Mouse (Mus musculus): Measurements from ENCODE around the gene Tob2. TPM values are rescaled to one million over a fixed set of nuclear protein-coding genes. Genes with fewer than 3 reads are reported as not detected.
A peak's percentile ranks its signal among the peaks of the same experiment; 100 is the strongest.

The Tob2 gene
- total and polyA plus RNA-seq, 2 experiments from 2014 or later = 18.2 to 19.2 TPM

- Histone ChIP-seq H3K27ac (ENCODE audit: low read depth) (no peak overlapping the region), H3K36me3 (replicated peaks; ENCODE audit: control insufficient read depth, insufficient read depth, low read length) (peaks cover 48% of the 10 kb centered on the region), H3K9me3 (replicated peaks; ENCODE audit: control insufficient read depth, low read length) (no peaks in the 10 kb centered on the region), H3K4me2 (ENCODE audit: low read depth, low read length) (no peak overlapping the region), H3K4me1 (ENCODE audit: control insufficient read depth, insufficient read depth) (peaks cover 15% of the 10 kb centered on the region; the same call in 1 of the 2 replicates), H3K9ac (replicated peaks; ENCODE audit: low read depth, low read length) (0 out of 2 replicates have a peak overlapping the region, but pooled peaks have one; percentile 9), H3K27me3 (ENCODE audit: control insufficient read depth, insufficient read depth, low read length) (no peaks in the 10 kb centered on the region), H3K4me3 (ENCODE audit: low read depth, low read length) (no peak overlapping the region)
- DNase-seq (ENCODE audit: low spot score) = no peak
- TF ChIP-seq EP300 (IDR thresholded peaks at IDR 0.05; ENCODE audit: low read depth) = no peak
- TF ChIP-seq CTCF (IDR thresholded peaks at IDR 0.05; ENCODE audit: low read depth) = no peak
- 74% methylated on average over 9 of the region's 9 CpGs for WGBS
- ATAC-seq (ENCODE audit: insufficient read depth, low read depth) = no peak
Observed at GRCm38 (mm10) chr15:81852411-81853000, 6.1 kb downstream of the Tob2 start.

- H3K4me1 ChIP-seq (ENCODE audit: control insufficient read depth, insufficient read depth) = peaks cover 15% of the 10 kb centered on the region; the same call in 1 of the 2 replicates
- no peak overlapping the region for H3K9ac ChIP-seq (replicated peaks; ENCODE audit: low read depth, low read length)
- no peak overlapping the region for H3K4me2 ChIP-seq (ENCODE audit: low read depth, low read length)
- no peak for DNase-seq (ENCODE audit: low spot score)
- H3K27ac ChIP-seq (ENCODE audit: low read depth) = no peak overlapping the region
- TF ChIP-seq EP300 (IDR thresholded peaks at IDR 0.05; ENCODE audit: low read depth) (no peak), CTCF (IDR thresholded peaks at IDR 0.05; ENCODE audit: low read depth) (no peak)
- 92% methylated on average over 15 of the region's 15 CpGs for WGBS
- no peaks in the 10 kb centered on the region for H3K9me3 ChIP-seq (replicated peaks; ENCODE audit: control insufficient read depth, low read length)
- H3K4me3 ChIP-seq (ENCODE audit: low read depth, low read length) = no peak overlapping the region
- no peaks in the 10 kb centered on the region for H3K27me3 ChIP-seq (ENCODE audit: control insufficient read depth, insufficient read depth, low read length)
- no peak for ATAC-seq (ENCODE audit: insufficient read depth, low read depth)
- H3K36me3 ChIP-seq (replicated peaks; ENCODE audit: control insufficient read depth, insufficient read depth, low read length) = peaks cover 55% of the 10 kb centered on the region
Observed at GRCm38 (mm10) chr15:81851375-81851774, 7.2 kb downstream of the Tob2 start.

- Histone ChIP-seq H3K36me3 (replicated peaks; ENCODE audit: control insufficient read depth, insufficient read depth, low read length) (peaks cover 55% of the 10 kb centered on the region), H3K4me3 (ENCODE audit: low read depth, low read length) (no peak overlapping the region), H3K4me1 (ENCODE audit: control insufficient read depth, insufficient read depth) (peaks cover 20% of the 10 kb centered on the region), H3K27me3 (ENCODE audit: control insufficient read depth, insufficient read depth, low read length) (no peaks in the 10 kb centered on the region), H3K9me3 (replicated peaks; ENCODE audit: control insufficient read depth, low read length) (no peaks in the 10 kb centered on the region), H3K9ac (replicated peaks; ENCODE audit: low read depth, low read length) (no peak overlapping the region), H3K4me2 (ENCODE audit: low read depth, low read length) (no peak overlapping the region), H3K27ac (ENCODE audit: low read depth) (no peak overlapping the region)
- ATAC-seq (ENCODE audit: insufficient read depth, low read depth) = no peak
- DNase-seq (ENCODE audit: low spot score) = no peak
- TF ChIP-seq CTCF (IDR thresholded peaks at IDR 0.05; ENCODE audit: low read depth) (no peak), EP300 (IDR thresholded peaks at IDR 0.05; ENCODE audit: low read depth) (no peak)
- WGBS = 77% methylated on average over 14 of the region's 14 CpGs
Observed at GRCm38 (mm10) chr15:81850718-81851117, 7.9 kb downstream of the Tob2 start.

GRCm38 (mm10) chr15:81849104-81849503, 9.5 kb downstream of the Tob2 start:
- H3K27me3 ChIP-seq (ENCODE audit: control insufficient read depth, insufficient read depth, low read length) = no peaks in the 10 kb centered on the region
- peaks cover 22% of the 10 kb centered on the region for H3K4me1 ChIP-seq (ENCODE audit: control insufficient read depth, insufficient read depth)
- no peak overlapping the region for H3K4me2 ChIP-seq (ENCODE audit: low read depth, low read length)
- TF ChIP-seq CTCF (IDR thresholded peaks at IDR 0.05; ENCODE audit: low read depth) (no peak), EP300 (IDR thresholded peaks at IDR 0.05; ENCODE audit: low read depth) (no peak)
- no peak overlapping the region for H3K4me3 ChIP-seq (ENCODE audit: low read depth, low read length)
- ATAC-seq (ENCODE audit: insufficient read depth, low read depth) = no peak
- H3K27ac ChIP-seq (ENCODE audit: low read depth) = peak overlapping the region; percentile 20
- H3K9ac ChIP-seq (replicated peaks; ENCODE audit: low read depth, low read length) = no peak overlapping the region
- no peaks in the 10 kb centered on the region for H3K9me3 ChIP-seq (replicated peaks; ENCODE audit: control insufficient read depth, low read length)
- DNase-seq (ENCODE audit: low spot score) = no peak
- 76% methylated on average over 9 of the region's 9 CpGs for WGBS
- H3K36me3 ChIP-seq (replicated peaks; ENCODE audit: control insufficient read depth, insufficient read depth, low read length) = peaks cover 55% of the 10 kb centered on the region

GRCm38 (mm10) chr15:81848301-81848700, 10.3 kb downstream of the Tob2 start:
- peak; percentile 66 for TF ChIP-seq CTCF (IDR thresholded peaks at IDR 0.05; ENCODE audit: low read depth)
- no peak for TF ChIP-seq EP300 (IDR thresholded peaks at IDR 0.05; ENCODE audit: low read depth)
- ATAC-seq (ENCODE audit: insufficient read depth, low read depth) (no peak), DNase-seq (ENCODE audit: low spot score) (peak; percentile 59)
- Histone ChIP-seq H3K4me1 (ENCODE audit: control insufficient read depth, insufficient read depth) (peaks cover 22% of the 10 kb centered on the region), H3K36me3 (replicated peaks; ENCODE audit: control insufficient read depth, insufficient read depth, low read length) (peaks cover 55% of the 10 kb centered on the region), H3K27me3 (ENCODE audit: control insufficient read depth, insufficient read depth, low read length) (no peaks in the 10 kb centered on the region), H3K9ac (replicated peaks; ENCODE audit: low read depth, low read length) (no peak overlapping the region), H3K9me3 (replicated peaks; ENCODE audit: control insufficient read depth, low read length) (no peaks in the 10 kb centered on the region), H3K27ac (ENCODE audit: low read depth) (no peak overlapping the region), H3K4me3 (ENCODE audit: low read depth, low read length) (no peak overlapping the region), H3K4me2 (ENCODE audit: low read depth, low read length) (no peak overlapping the region)
- 31% methylated on average over 7 of the region's 7 CpGs for WGBS

- Histone ChIP-seq H3K27ac (ENCODE audit: low read depth) (no peak overlapping the region), H3K4me1 (ENCODE audit: control insufficient read depth, insufficient read depth) (peaks cover 20% of the 10 kb centered on the region), H3K36me3 (replicated peaks; ENCODE audit: control insufficient read depth, insufficient read depth, low read length) (peaks cover 53% of the 10 kb centered on the region), H3K9me3 (replicated peaks; ENCODE audit: control insufficient read depth, low read length) (no peaks in the 10 kb centered on the region), H3K27me3 (ENCODE audit: control insufficient read depth, insufficient read depth, low read length) (no peaks in the 10 kb centered on the region), H3K4me3 (ENCODE audit: low read depth, low read length) (no peak overlapping the region), H3K4me2 (ENCODE audit: low read depth, low read length) (no peak overlapping the region), H3K9ac (replicated peaks; ENCODE audit: low read depth, low read length) (no peak overlapping the region)
- no peak for TF ChIP-seq CTCF (IDR thresholded peaks at IDR 0.05; ENCODE audit: low read depth)
- TF ChIP-seq EP300 (IDR thresholded peaks at IDR 0.05; ENCODE audit: low read depth) = no peak
- no peak for ATAC-seq (ENCODE audit: insufficient read depth, low read depth)
- no peak for DNase-seq (ENCODE audit: low spot score)
- 81% methylated on average over 5 of the region's 5 CpGs for WGBS
Observed at GRCm38 (mm10) chr15:81847861-81848260, 10.7 kb downstream of the Tob2 start.

All from heart, postnatal 0 days (tissue).